Mouse (Mus musculus) urinary bladder, postnatal 4 days (tissue): ENCODE results near the gene Lhb.
"Not testable (repeated sequence)": the region's sequence is repeated elsewhere in the genome, so short reads cannot be mapped to it uniquely, and the experiment has no call there.

ENCODE experiments used
- DNase-seq, 2 experiments: peaks; one replicate each; pipeline ENCODE4 v3.0.0; 2021 to 2022; ENCODE audit warnings: low spot score in 2 of 2

The Lhb gene

DNA sequence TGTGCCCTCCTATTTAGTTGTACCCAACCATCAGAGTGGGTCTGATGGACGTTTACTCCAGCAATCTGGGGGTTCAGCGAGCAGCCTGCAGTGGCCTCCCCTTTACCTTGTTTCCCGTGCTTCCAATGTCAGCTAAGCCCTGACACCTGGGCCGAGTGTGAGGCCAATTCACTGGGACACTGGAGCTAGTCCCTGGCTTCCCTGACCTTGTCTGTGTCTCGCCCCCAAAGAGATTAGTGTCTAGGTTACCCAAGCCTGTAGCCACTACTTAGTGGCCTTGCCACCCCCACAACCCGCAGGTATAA lies at the start of gene Lhb:
Gene Lhb (plus strand): TSS at position 206 of the 305 bp plus-strand sequence.
- peak in 1 of 2 experiments; percentile 49 for DNase-seq

DNA sequence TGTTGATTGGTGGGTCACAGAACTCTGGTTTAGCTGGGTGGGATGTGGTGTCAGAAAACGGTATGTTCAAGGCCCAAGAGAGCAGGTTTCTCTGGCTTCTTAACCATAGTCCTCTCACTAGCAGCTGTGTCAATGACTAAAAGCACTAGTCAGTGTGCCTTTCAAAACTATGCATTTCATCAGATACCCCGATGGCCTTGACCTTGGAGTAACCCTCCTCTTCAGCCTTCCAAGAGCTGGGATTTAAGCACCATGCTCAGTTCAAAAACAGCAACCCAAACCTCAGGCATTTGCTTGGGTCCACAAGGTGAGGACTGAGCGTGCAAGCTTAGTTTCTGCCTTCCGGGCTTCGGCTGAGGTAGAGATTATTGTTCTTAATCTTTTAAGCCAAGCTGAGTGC lies 48.2 kb upstream of the Lhb start:
- no peak for DNase-seq

GRCm38 (mm10) chr7:45374620-45375019 lies 46.0 kb upstream of the Lhb start:
- no peak for DNase-seq

DNA sequence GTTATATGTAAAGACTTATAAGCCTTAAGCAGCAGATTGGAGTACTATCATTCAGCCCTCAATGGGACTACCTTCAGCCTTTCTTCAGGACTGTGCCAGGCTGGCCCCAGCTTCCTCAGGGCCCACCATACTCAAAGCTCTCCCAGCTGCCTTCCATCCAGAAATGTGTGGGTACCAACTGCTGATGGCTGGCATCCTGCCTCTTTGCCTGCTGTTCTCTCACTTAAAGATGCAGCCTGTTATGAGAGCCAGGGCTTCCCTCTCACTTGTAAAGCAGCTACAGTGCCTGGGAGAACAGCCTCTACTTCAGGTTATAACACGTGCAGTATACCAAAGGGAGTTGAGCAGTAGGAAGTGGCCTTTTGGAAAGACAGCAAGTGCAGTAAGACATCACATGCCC lies 44.6 kb upstream of the Lhb start:
- DNase-seq: no peak

GRCm38 (mm10) chr7:45386077-45386476 lies 34.5 kb upstream of the Lhb start:
- no peak for DNase-seq

GRCm38 (mm10) chr7:45395129-45395541 lies 25.5 kb upstream of the Lhb start:
- DNase-seq: peak in 1 of 2 experiments; percentile 69

DNA sequence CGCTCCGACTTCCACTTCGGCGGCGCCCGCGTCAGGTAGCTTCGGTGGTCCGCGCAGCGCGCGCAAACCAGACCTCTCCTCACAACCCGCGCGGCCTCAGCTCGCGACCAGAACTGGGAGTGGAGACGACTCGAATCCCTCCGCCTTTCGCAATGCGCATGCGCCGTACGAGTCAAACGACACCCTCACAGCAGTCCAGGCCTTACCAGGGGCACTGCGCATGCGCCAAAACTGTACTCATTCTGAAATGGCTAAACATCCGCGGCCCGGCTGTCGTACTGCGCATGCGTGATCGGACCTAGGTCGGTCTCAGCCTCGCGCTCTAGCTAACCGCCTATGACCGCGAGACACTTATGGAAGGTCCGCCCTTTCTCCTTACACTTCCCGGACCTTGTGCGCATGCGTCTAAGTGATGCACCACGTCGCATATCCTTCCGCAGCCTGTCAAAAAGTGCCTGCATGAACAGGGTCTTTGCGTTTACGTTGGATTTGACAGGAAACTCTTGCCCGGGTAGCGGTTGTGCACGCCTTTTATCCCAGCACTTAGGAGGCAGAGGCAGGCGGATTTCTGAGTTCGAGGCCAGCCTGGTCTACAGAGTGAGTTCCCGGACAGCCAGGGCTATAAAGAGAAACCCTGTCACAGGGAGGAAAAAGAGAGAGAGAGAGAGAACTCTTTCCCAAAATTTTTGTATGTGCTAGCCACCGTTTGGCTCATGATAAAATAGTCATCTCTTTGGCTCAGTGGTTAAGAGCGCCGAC lies 24.9 kb upstream of the Lhb start, which contains the start of gene Snrnp70:
Gene Snrnp70 (minus strand): TSS at position 165 of the 759 bp plus-strand sequence.
- peak; percentile 100 for DNase-seq

GRCm38 (mm10) chr7:45396337-45396775 lies 24.3 kb upstream of the Lhb start:
- not testable (repeated sequence) for DNase-seq

DNA sequence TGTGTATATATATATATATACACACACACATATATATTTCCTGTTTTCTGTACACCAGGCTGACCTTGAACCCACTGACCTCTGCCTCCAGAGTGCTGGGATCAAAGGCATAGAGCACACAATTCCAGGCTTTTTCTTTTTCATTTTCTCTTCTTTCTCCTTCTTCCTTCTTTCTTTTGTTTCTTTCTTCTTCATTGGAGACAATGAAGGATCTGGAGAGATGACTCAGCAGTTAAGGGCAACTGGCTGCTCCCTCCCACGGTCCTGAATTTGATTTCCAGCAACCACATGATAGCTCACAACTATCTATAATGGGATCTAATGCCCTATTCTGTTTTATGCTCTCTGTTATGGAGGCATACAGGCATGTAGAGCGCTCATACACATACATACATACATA lies 23.8 kb upstream of the Lhb start:
- no peak for DNase-seq

DNA sequence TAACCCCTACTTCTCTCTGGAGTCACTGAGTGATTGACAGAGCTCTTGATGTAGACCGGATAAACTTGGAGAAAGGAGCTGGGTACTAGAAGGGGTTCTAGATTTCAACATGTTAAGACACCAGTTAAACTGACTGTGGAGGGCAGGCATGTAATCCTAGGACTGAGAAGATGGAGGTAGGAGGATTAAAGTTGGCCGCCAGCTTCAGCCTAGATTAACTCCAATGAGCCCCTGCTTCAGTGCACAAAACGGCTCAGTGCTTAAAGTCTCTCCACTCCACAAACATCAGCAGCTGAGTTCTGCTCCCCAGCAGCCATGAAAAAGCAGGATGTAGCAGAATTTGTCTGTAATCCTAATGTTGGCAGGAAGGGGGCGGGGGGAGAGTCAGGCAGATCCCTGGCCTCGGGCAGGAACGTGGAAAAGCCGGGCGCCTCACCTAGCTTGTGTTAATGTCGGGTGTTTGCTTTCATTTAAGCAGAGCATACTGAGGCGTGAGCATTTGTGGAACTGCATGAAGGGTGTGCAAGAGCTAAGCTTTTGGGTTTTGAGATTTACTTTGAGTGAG lies 19.0 kb upstream of the Lhb start:
- DNase-seq: peak in 1 of 2 experiments; percentile 45

GRCm38 (mm10) chr7:45403532-45404261 lies 16.9 kb upstream of the Lhb start:
- peak in 1 of 2 experiments; percentile 70 for DNase-seq

- peak; percentile 64 to 77 for DNase-seq
Observed at GRCm38 (mm10) chr7:45405091-45406075, 15.2 kb upstream of the Lhb start, which contains the start of gene Kcna7. Gene Kcna7, plus strand, starts transcription at chr7:45405653.

DNA sequence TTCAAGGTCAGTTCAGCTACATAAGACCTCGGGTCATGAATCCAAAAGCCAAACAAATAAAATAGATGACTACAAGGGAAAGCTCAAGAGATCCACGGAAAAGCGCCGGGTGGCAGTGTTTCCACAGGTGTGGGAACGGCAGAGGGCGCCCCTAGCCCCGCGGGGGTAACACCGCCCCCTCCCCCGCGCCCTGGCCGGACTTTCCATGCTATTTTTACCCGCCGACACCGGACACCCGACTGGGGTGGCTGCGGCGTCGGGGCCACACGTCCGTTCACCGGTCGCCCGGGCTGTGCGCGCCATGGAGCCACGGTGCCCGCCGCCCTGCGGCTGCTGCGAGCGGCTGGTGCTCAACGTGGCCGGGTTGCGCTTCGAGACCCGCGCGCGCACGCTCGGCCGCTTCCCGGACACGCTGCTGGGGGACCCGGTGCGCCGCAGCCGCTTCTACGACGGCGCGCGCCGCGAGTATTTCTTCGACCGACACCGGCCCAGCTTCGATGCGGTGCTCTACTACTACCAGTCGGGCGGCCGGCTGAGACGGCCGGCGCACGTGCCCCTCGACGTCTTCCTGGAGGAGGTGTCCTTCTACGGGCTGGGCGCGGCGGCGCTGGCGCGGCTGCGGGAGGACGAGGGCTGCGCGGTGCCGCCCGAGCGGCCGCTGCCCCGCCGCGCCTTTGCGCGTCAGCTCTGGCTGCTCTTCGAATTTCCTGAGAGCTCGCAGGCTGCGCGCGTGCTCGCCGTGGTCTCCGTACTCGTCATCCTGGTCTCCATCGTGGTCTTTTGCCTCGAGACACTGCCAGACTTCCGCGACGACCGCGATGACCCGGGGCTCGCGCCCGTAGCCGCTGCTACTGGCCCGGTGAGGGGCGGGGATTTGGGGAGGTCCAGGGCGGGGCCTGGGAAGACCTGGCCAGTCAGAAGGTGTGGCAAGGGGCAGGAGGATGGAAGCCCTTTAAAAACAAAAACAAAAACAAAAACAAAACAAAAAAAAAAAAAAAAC lies 14.2 kb upstream of the Lhb start:
- peak in 1 of 2 experiments; percentile 58 for DNase-seq

DNA sequence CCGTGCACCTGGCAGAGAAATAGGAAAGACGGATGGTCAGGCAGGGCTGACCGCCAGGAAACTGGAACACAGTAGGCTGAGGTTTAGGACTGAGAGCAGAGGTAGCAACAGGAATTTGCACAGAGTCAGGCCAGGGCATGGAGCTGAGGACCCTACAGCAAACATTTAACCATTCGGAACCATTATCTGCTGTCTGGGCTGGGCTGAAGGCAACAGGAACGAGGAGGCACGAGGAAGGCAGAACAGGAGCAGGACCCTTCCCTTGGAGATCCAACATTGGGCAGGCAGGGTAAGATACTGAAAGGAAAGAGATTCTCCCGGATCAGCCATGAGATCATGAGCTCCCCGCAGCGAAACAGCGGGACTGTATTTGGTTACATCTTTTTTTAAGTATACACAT lies 12.8 kb upstream of the Lhb start:
- peak in 1 of 2 experiments; percentile 43 for DNase-seq

DNA sequence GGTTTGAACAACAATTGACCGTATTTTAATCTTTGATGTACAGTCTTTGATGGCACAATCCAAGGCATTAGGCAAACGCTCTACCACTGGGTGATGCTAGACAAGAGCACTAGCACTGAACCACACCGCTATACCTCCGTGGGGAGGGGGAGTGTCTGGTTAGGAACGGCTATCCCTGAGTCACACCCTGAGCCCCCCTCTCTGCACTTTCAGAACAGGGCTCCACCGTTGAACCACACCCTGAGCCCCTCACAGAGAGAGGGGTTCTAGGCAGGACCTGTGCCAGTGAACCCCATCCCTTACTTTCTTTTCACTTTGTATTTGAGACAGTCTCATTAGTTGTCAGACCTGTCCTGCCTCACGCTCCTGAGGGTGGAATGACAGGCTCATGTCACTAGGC lies 12.3 kb upstream of the Lhb start:
- no peak for DNase-seq

DNA sequence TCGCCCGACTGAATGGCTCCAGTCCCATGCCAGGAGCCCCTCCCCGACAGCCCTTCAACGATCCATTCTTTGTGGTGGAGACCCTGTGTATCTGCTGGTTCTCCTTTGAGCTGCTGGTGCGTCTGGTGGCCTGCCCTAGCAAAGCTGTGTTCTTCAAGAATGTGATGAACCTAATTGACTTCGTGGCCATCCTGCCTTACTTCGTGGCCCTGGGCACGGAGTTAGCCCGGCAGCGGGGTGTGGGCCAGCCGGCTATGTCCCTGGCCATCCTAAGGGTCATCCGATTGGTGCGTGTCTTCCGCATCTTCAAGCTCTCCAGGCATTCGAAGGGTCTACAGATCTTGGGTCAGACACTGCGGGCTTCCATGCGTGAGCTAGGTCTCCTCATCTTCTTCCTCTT lies 11.7 kb upstream of the Lhb start:
- peak in 1 of 2 experiments; percentile 58 for DNase-seq

- peak in 1 of 2 experiments; percentile 53 for DNase-seq
Observed at GRCm38 (mm10) chr7:45409497-45410163, 11.0 kb upstream of the Lhb start.

DNA sequence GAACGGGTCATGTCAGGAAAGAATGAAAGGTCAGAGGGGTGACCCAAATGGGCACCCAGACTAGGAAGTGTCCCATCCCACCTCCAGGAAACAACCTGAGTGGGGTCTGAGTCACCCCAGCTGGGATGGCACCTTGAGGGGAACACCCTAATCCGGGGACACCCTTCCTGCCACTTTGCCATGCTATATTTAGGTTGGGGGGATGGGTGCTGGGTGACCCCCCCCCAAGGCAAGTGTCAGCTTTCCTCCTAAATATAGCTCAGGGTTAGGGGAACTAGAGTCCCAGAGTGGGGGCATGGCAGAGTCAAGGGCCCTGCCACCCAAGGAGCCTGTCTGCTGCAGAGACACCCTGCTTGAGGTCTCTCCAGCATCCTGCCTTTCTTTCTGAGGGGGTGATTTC lies 8.2 kb upstream of the Lhb start:
- DNase-seq: peak in 1 of 2 experiments; percentile 49

GRCm38 (mm10) chr7:45413113-45413863 lies 7.3 kb upstream of the Lhb start, which contains the start of gene Ntf5:
Gene Ntf5, plus strand, starts transcription at chr7:45413695.
- peak; percentile 60 to 70 for DNase-seq
